Mouse (Mus musculus): Measurements from ENCODE around the gene Bzw2.

- no peak for TF ChIP-seq POLR2A (IDR thresholded peaks at IDR 0.05; ENCODE audit: borderline replicate concordance, control insufficient read depth, low read depth, low read length)
- TF ChIP-seq CTCF (IDR thresholded peaks at IDR 0.05; ENCODE audit: control insufficient read depth, insufficient read depth, low read length): no peak
Measured at GRCm38 (mm10) chr12:36189610-36190009, 31.7 kb upstream of the Bzw2 start.
